Mouse (Mus musculus): ENCODE results near the gene Scn2b. TPM values are rescaled to one million over a fixed set of nuclear protein-coding genes. Genes with fewer than 3 reads are reported as not detected.
A peak's percentile ranks its signal among the peaks of the same experiment; 100 is the strongest.

Gene Scn2b
- polyA plus RNA-seq (2012; rRNA removed) (6.5 and 6.6 TPM in 2 replicates), polyA plus RNA-seq (2014; fragmentation: Nextera tagmentation; extraction: Ambion mirVana) (3.3 and 5.4 TPM in 2 replicates)

GRCm38 (mm10) chr9:45117741-45118431 is at the start of gene Scn2b:
Gene Scn2b, plus strand, starts transcription at chr9:45117782.
- 3% methylated on average over 12 of the region's 13 CpGs for WGBS
- Histone ChIP-seq H3K4me1 (ENCODE audit: control insufficient read depth, insufficient read depth, low read length) (peaks cover 28% of the 10 kb centered on the region), H3K9ac (ENCODE audit: low read depth, low read length, severe bottlenecking) (peak within 1 kb of the TSS; percentile 81), H3K9me3 (ENCODE audit: control insufficient read depth, low read length) (no peaks in the 10 kb centered on the region), H3K27ac (replicated peaks; ENCODE audit: low read depth, low read length) (peak within 1 kb of the TSS; percentile 93), H3K36me3 (ENCODE audit: control insufficient read depth, insufficient read depth, low read length) (no peaks in the 10 kb centered on the region), H3K4me2 (replicated peaks; ENCODE audit: low read depth, low read length, severe bottlenecking) (peak within 1 kb of the TSS; percentile 82), H3K4me3 (replicated peaks; ENCODE audit: low read length) (peak within 1 kb of the TSS; percentile 83), H3K27me3 (ENCODE audit: control insufficient read depth, insufficient read depth, low read length) (no peaks in the 10 kb centered on the region)
- DNase-seq (ENCODE audit: low spot score) (peak; percentile 42), ATAC-seq (ENCODE audit: low FRiP score, low read depth) (peak; percentile 71)
- no peak for TF ChIP-seq POLR2A (IDR thresholded peaks at IDR 0.05; ENCODE audit: borderline replicate concordance, extremely low read depth, insufficient read depth, insufficient read length)

GRCm38 (mm10) chr9:45071800-45072199 is 45.8 kb upstream of the Scn2b start:
- Histone ChIP-seq H3K27me3 (ENCODE audit: control insufficient read depth, insufficient read depth, low read length) (no peaks in the 10 kb centered on the region), H3K4me1 (ENCODE audit: control insufficient read depth, insufficient read depth, low read length) (no peaks in the 10 kb centered on the region), H3K4me3 (replicated peaks; ENCODE audit: low read length) (no peak overlapping the region), H3K27ac (replicated peaks; ENCODE audit: low read depth, low read length) (no peak overlapping the region), H3K9me3 (ENCODE audit: control insufficient read depth, low read length) (no peaks in the 10 kb centered on the region), H3K9ac (ENCODE audit: low read depth, low read length, severe bottlenecking) (no peak overlapping the region), H3K36me3 (ENCODE audit: control insufficient read depth, insufficient read depth, low read length) (no peaks in the 10 kb centered on the region), H3K4me2 (replicated peaks; ENCODE audit: low read depth, low read length, severe bottlenecking) (no peak overlapping the region)
- DNase-seq (ENCODE audit: low spot score) = no peak
- no peak for TF ChIP-seq POLR2A (IDR thresholded peaks at IDR 0.05; ENCODE audit: borderline replicate concordance, extremely low read depth, insufficient read depth, insufficient read length)
- WGBS = 51% methylated on average over 3 of the region's 3 CpGs
- ATAC-seq (ENCODE audit: low FRiP score, low read depth) = no peak

GRCm38 (mm10) chr9:45077859-45078258 is 39.7 kb upstream of the Scn2b start:
- ATAC-seq (ENCODE audit: low FRiP score, low read depth) = no peak
- 67% methylated on average over 3 of the region's 3 CpGs for WGBS

GRCm38 (mm10) chr9:45079011-45079410 is 38.6 kb upstream of the Scn2b start, which contains the start of gene Jaml:
Gene Jaml, plus strand, starts transcription at chr9:45079183.
- no peak for ATAC-seq (ENCODE audit: low FRiP score, low read depth)
- TF ChIP-seq POLR2A (IDR thresholded peaks at IDR 0.05; ENCODE audit: borderline replicate concordance, extremely low read depth, insufficient read depth, insufficient read length) = no peak

More at GRCm38 (mm10) chr9:45077859-45078258, 39.7 kb upstream of the Scn2b start:
- Histone ChIP-seq H3K9me3 (ENCODE audit: control insufficient read depth, low read length) (no peaks in the 10 kb centered on the region), H3K4me3 (replicated peaks; ENCODE audit: low read length) (no peak overlapping the region), H3K27me3 (ENCODE audit: control insufficient read depth, insufficient read depth, low read length) (no peaks in the 10 kb centered on the region), H3K27ac (replicated peaks; ENCODE audit: low read depth, low read length) (no peak overlapping the region), H3K36me3 (ENCODE audit: control insufficient read depth, insufficient read depth, low read length) (no peaks in the 10 kb centered on the region), H3K4me1 (ENCODE audit: control insufficient read depth, insufficient read depth, low read length) (no peaks in the 10 kb centered on the region), H3K4me2 (replicated peaks; ENCODE audit: low read depth, low read length, severe bottlenecking) (no peak overlapping the region), H3K9ac (ENCODE audit: low read depth, low read length, severe bottlenecking) (no peak overlapping the region)
- DNase-seq (ENCODE audit: low spot score) = no peak
- TF ChIP-seq POLR2A (IDR thresholded peaks at IDR 0.05; ENCODE audit: borderline replicate concordance, extremely low read depth, insufficient read depth, insufficient read length) = no peak

GRCm38 (mm10) chr9:45083132-45083531 is 34.5 kb upstream of the Scn2b start:
- H3K9ac ChIP-seq (ENCODE audit: low read depth, low read length, severe bottlenecking) = no peak overlapping the region
- no peak for DNase-seq (ENCODE audit: low spot score)
- H3K27me3 ChIP-seq (ENCODE audit: control insufficient read depth, insufficient read depth, low read length) = no peaks in the 10 kb centered on the region
- WGBS = 89% methylated on average over 3 of the region's 3 CpGs
- TF ChIP-seq POLR2A (IDR thresholded peaks at IDR 0.05; ENCODE audit: borderline replicate concordance, extremely low read depth, insufficient read depth, insufficient read length) = no peak
- no peak overlapping the region for H3K4me3 ChIP-seq (replicated peaks; ENCODE audit: low read length)
- H3K9me3 ChIP-seq (ENCODE audit: control insufficient read depth, low read length) = no peaks in the 10 kb centered on the region
- no peaks in the 10 kb centered on the region for H3K36me3 ChIP-seq (ENCODE audit: control insufficient read depth, insufficient read depth, low read length)
- no peaks in the 10 kb centered on the region for H3K4me1 ChIP-seq (ENCODE audit: control insufficient read depth, insufficient read depth, low read length)
- no peak overlapping the region for H3K27ac ChIP-seq (replicated peaks; ENCODE audit: low read depth, low read length)
- H3K4me2 ChIP-seq (replicated peaks; ENCODE audit: low read depth, low read length, severe bottlenecking) = no peak overlapping the region
- ATAC-seq (ENCODE audit: low FRiP score, low read depth) = no peak

More at GRCm38 (mm10) chr9:45079011-45079410, 38.6 kb upstream of the Scn2b start, which contains the start of gene Jaml:
- Histone ChIP-seq H3K9ac (ENCODE audit: low read depth, low read length, severe bottlenecking) (no peak within 1 kb of the TSS), H3K4me2 (replicated peaks; ENCODE audit: low read depth, low read length, severe bottlenecking) (no peak within 1 kb of the TSS), H3K36me3 (ENCODE audit: control insufficient read depth, insufficient read depth, low read length) (no peaks in the 10 kb centered on the region), H3K27ac (replicated peaks; ENCODE audit: low read depth, low read length) (no peak within 1 kb of the TSS), H3K27me3 (ENCODE audit: control insufficient read depth, insufficient read depth, low read length) (no peaks in the 10 kb centered on the region), H3K4me1 (ENCODE audit: control insufficient read depth, insufficient read depth, low read length) (no peaks in the 10 kb centered on the region), H3K9me3 (ENCODE audit: control insufficient read depth, low read length) (no peaks in the 10 kb centered on the region), H3K4me3 (replicated peaks; ENCODE audit: low read length) (no peak within 1 kb of the TSS)
- DNase-seq (ENCODE audit: low spot score) = no peak
- WGBS = 84% methylated on average over 5 of the region's 5 CpGs

All from limb, embryonic 14.5 days (tissue).